Mouse (Mus musculus) hindbrain, embryonic 11.5 days (tissue): ENCODE results near the gene Mcf2l. TPM values are rescaled to one million over a fixed set of nuclear protein-coding genes. Genes with fewer than 3 reads are reported as not detected.

Experiments used
- ATAC-seq: fragments of 200-750 bp; cut with Nextera tagmentation; 2 replicates; pipeline ENCODE4 v1.8.0; 2017; ENCODE audit warnings: mild to moderate bottlenecking, moderate TSS enrichment, moderate library complexity; ENCODE audit not compliant: low FRiP score
- DNase-seq: peaks from one replicate; pipeline ENCODE4 v3.0.0-alpha.2; 2015; ENCODE audit warnings: low spot score
- H3K27ac ChIP-seq: fragments of 300-500 bp; sonication (generic); 2 replicates; pipeline ENCODE4 v1.5.1; 2014; ENCODE audit warnings: mild to moderate bottlenecking, low read depth, low read length
- H3K27me3 ChIP-seq: fragments of 300-500 bp; sonication (generic); 2 replicates; pipeline ENCODE4 v1.6.1; 2014; ENCODE audit warnings: mild to moderate bottlenecking, low read length, moderate library complexity, mixed read lengths; ENCODE audit not compliant: control insufficient read depth, insufficient read depth
- H3K36me3 ChIP-seq: fragments of 300-500 bp; sonication (generic); 2 replicates; pipeline ENCODE4 v1.6.1; 2014; ENCODE audit warnings: mild to moderate bottlenecking, low read length, moderate library complexity, mixed read lengths; ENCODE audit not compliant: control insufficient read depth, insufficient read depth
- H3K4me1 ChIP-seq: fragments of 300-500 bp; sonication (generic); replicated peaks from 2 replicates; pipeline ENCODE4 v1.6.1; 2014; ENCODE audit warnings: low read length, mixed read lengths; ENCODE audit not compliant: control insufficient read depth, insufficient read depth
- H3K4me2 ChIP-seq: fragments of 300-500 bp; sonication (generic); replicated peaks from 2 replicates; pipeline ENCODE4 v1.6.1; 2014; ENCODE audit warnings: mild to moderate bottlenecking, low read depth, low read length
- H3K4me3 ChIP-seq: fragments of 300-500 bp; sonication (generic); 2 replicates; pipeline ENCODE4 v1.5.1; 2014; ENCODE audit warnings: low read depth, low read length
- H3K9ac ChIP-seq: fragments of 300-500 bp; sonication (generic); 2 replicates; pipeline ENCODE4 v1.6.1; 2014; ENCODE audit warnings: low read depth, low read length
- H3K9me3 ChIP-seq: fragments of 300-500 bp; sonication (generic); 2 replicates; pipeline ENCODE4 v1.6.1; 2016; ENCODE audit warnings: low read length; ENCODE audit not compliant: control insufficient read depth
- WGBS: fragments of 180-500 bp; shearing (Covaris S2); extraction: QIAGEN DNeasy Blood & Tissue Kit; methylation state at CpG from one replicate; pipeline ENCODE4 v1.1.7; 2014; 5-methylcytosine and 5-hydroxymethylcytosine counted together
- polyA plus RNA-seq: library from polyadenylated mRNA; unstranded; fragments of >200 nt; fragmentation: Nextera tagmentation; extraction: Ambion mirVana; gene quantifications from 2 replicates; pipeline ENCODE4 v1.2.1, GENCODE M21; 2014

Gene Mcf2l
- polyA plus RNA-seq, 1 experiment from 2014 or later, result 54.4 TPM

DNA sequence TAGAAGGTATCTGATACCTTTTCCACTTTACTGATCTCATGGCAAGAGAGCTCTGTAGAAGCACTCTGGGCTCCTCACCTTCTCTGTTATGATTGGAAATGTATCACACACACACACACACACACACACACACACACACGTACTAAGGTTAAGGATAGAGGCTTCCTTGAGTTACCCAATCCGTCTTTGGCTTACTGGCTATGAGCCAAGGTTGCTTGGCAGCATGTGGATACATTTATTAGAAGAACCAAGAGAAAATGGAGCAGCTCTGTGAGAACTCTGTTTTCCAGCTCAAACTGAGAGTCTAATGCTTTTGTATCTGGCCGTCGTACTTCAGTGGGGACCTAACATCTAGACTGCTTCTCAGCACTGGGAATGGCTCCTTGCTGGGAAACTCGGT lies 121.9 kb downstream of the Mcf2l start:
- Histone ChIP-seq H3K9me3 (no peaks in the 10 kb centered on the region), H3K36me3 (peaks cover 5% of the 10 kb centered on the region; the same call in 1 of the 2 replicates), H3K4me1 (no peaks in the 10 kb centered on the region), H3K27me3 (no peaks in the 10 kb centered on the region), H3K9ac (no peak overlapping the region), H3K27ac (no peak overlapping the region), H3K4me3 (no peak overlapping the region), H3K4me2 (no peak overlapping the region)
- DNase-seq (no peak), ATAC-seq (no peak)
- WGBS, result 80% methylated on average over 5 of the region's 5 CpGs

DNA sequence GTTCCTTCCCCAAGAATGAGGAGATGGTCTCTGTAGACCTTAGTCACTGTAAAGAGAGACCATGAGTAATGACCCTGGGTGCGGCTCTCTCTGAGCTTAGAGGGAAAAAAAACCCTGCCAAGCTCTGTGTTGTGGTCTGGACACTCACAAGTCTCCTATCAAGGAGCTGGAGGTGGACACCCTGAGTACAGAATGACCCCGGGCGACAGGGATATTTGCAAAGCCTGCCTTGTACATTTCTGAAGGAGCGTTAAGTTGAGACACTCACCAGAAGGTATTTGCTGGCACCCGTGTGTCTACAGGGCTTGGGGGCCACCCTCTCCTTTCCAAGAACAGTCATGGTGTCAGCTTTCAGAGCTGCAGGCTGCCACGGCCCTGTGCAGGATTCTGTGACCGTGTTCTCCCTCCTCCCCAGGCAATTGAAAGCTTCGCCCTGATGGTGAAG lies 123.2 kb downstream of the Mcf2l start:
- no peaks in the 10 kb centered on the region for H3K27me3 ChIP-seq
- H3K36me3 ChIP-seq, result peaks cover 11% of the 10 kb centered on the region
- H3K4me1 ChIP-seq, result no peaks in the 10 kb centered on the region
- H3K9me3 ChIP-seq, result no peaks in the 10 kb centered on the region
- H3K4me3 ChIP-seq, result no peak overlapping the region
- ATAC-seq (no peak), DNase-seq (peak; percentile 9)
- no peak overlapping the region for H3K27ac ChIP-seq
- WGBS, result 62% methylated on average over 8 of the region's 8 CpGs
- no peak overlapping the region for H3K9ac ChIP-seq
- no peak overlapping the region for H3K4me2 ChIP-seq

DNA sequence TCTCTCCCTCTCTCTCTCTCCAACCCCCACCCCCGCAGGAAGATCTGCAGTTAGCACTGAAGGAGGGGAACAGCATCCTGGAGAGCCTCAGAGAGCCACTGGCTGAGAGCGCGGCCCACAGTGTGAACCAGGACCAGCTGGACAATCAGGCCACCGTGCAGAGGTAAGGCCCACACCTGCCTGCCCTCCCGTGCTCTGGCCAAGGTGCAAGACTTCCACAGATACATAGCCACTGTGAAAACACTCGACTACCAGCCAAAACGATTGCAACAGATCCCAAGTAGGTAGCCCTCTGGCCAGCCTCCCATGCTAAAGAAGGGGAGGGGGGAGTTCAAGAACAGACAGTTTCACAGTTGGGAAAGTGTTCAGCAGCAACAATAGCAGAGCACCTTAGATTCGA lies 124.7 kb downstream of the Mcf2l start:
- Histone ChIP-seq H3K4me2 (no peak overlapping the region), H3K27ac (no peak overlapping the region), H3K9me3 (no peaks in the 10 kb centered on the region), H3K4me1 (no peaks in the 10 kb centered on the region), H3K4me3 (no peak overlapping the region), H3K9ac (no peak overlapping the region), H3K36me3 (peaks cover 13% of the 10 kb centered on the region), H3K27me3 (no peaks in the 10 kb centered on the region)
- no peak for ATAC-seq
- WGBS, result 84% methylated on average over 8 of the region's 8 CpGs
- no peak for DNase-seq

DNA sequence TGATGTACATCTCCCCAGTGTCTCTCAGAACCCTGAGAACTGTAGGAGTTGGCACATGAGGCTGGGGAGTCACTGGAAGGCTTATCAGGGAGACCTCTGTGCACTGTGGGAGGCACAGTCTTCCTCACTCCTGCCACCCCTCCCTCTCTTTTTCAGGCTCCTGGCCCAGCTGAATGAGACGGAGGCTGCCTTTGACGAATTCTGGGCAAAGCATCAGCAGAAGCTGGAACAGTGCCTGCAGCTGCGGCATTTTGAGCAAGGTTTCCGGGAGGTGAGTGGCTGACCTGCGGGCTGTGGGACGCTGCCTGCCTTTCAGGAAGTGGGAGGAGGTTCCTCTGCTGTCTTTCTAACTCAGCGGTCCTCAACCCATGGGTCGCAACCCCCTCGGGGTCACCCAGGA lies 126.2 kb downstream of the Mcf2l start:
- peaks cover 16% of the 10 kb centered on the region for H3K36me3 ChIP-seq
- no peaks in the 10 kb centered on the region for H3K4me1 ChIP-seq
- H3K9me3 ChIP-seq, result no peaks in the 10 kb centered on the region
- no peak for ATAC-seq
- DNase-seq, result no peak
- no peak overlapping the region for H3K4me3 ChIP-seq
- H3K4me2 ChIP-seq, result no peak overlapping the region
- no peaks in the 10 kb centered on the region for H3K27me3 ChIP-seq
- no peak overlapping the region for H3K9ac ChIP-seq
- 91% methylated on average over 9 of the region's 9 CpGs for WGBS
- no peak overlapping the region for H3K27ac ChIP-seq

DNA sequence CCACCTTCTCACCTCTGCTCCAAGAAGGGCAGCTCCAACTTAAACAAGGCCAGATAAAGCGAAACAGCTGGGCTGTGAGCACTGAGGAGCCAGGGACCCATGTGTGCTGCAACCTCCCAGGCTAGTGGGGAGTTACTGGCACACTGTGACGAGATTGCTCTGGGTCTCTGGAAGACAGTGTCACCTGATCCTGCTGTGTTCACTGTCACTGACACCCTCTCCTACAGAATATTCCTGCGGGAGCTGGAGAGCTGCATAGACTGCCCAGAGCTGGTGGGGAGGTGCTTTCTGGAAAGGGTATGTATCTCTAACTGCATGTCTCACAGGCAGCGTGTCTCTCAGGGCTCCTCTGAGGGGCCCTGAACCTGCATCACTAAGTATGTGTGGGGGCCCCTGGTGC lies 133.9 kb downstream of the Mcf2l start:
- Histone ChIP-seq H3K9me3 (0 out of 2 replicates have a peak, but pooled peaks cover 3% of the 10 kb centered on the region), H3K9ac (no peak overlapping the region), H3K4me1 (no peaks in the 10 kb centered on the region), H3K27ac (no peak overlapping the region), H3K36me3 (peaks cover 18% of the 10 kb centered on the region), H3K27me3 (no peaks in the 10 kb centered on the region), H3K4me3 (no peak overlapping the region), H3K4me2 (no peak overlapping the region)
- no peak for DNase-seq
- WGBS, result 74% methylated on average over 4 of the region's 4 CpGs
- no peak for ATAC-seq

DNA sequence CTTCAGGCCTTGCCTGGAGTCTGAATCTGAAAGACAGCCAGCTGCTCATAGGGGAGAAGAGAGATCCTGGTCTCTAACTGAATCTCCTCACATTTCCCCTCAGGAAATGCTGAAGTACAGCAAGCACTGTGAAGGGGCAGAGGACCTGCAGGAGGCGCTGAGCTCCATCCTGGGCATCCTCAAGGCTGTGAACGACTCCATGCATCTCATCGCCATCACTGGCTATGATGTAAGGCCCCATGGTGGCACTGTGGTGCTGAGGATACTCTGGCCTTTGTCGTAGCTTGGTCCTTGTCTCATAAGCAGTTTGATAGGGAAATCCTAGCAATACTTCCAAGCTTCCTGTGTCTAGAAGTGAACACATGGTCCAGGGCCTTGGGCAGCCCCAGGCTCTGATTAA lies 136.7 kb downstream of the Mcf2l start:
- H3K9ac ChIP-seq, result no peak overlapping the region
- H3K9me3 ChIP-seq, result 0 out of 2 replicates have a peak, but pooled peaks cover 3% of the 10 kb centered on the region
- ATAC-seq (no peak), DNase-seq (no peak)
- no peak overlapping the region for H3K27ac ChIP-seq
- WGBS, result 58% methylated on average over 4 of the region's 4 CpGs
- no peak overlapping the region for H3K4me2 ChIP-seq
- no peak overlapping the region for H3K4me3 ChIP-seq
- H3K4me1 ChIP-seq, result no peaks in the 10 kb centered on the region
- H3K36me3 ChIP-seq, result peaks cover 9% of the 10 kb centered on the region
- no peaks in the 10 kb centered on the region for H3K27me3 ChIP-seq

DNA sequence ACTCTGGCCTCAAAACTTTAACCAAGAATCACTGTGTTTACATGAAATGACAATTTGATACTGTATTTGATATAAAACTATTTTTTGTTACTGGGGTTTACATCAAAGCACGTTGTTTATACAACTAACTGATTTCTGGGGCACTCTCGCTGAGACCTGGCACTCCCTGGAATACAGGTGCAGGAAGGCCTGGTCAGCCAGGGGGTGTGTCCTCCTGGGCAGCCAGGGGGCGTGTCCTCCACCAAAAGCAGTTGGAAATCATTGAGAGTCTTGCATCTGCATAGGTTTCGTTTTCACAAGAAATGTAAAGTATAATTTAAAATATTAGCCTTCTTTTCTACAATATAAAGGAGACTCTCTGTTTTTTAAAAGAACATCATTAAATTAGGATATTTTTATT lies 146.0 kb downstream of the Mcf2l start:
- Histone ChIP-seq H3K4me3 (no peak overlapping the region), H3K4me2 (no peak overlapping the region), H3K9me3 (no peaks in the 10 kb centered on the region), H3K9ac (no peak overlapping the region), H3K27me3 (no peaks in the 10 kb centered on the region), H3K4me1 (no peaks in the 10 kb centered on the region), H3K27ac (no peak overlapping the region), H3K36me3 (no peaks in the 10 kb centered on the region)
- ATAC-seq, result no peak
- DNase-seq, result no peak
- 65% methylated on average over 4 of the region's 4 CpGs for WGBS

DNA sequence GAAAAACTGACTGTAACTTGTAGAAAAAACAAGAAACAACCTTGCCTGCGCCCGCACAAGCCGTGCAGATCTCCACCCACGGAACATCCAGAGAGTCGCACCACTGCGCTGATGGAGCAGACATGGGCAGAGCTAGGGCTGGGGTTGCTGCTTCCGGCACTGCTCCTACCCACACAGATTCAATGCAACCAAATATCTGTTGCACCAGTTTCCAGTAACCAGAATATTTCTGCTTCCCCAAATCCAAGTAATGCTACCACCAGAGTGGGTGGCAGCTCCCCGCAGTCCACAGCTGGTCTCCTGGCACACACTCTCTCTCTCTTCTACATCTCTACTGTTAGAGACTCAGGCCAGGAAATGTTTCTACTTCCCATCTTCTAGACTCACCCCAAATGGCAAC lies 148.2 kb downstream of the Mcf2l start:
- no peaks in the 10 kb centered on the region for H3K9me3 ChIP-seq
- 88% methylated on average over 8 of the region's 8 CpGs for WGBS
- H3K36me3 ChIP-seq, result no peaks in the 10 kb centered on the region
- no peak overlapping the region for H3K4me3 ChIP-seq
- no peak overlapping the region for H3K9ac ChIP-seq
- no peak overlapping the region for H3K27ac ChIP-seq
- no peak for ATAC-seq
- DNase-seq, result no peak
- H3K4me2 ChIP-seq, result no peak overlapping the region
- no peaks in the 10 kb centered on the region for H3K27me3 ChIP-seq
- no peaks in the 10 kb centered on the region for H3K4me1 ChIP-seq

DNA sequence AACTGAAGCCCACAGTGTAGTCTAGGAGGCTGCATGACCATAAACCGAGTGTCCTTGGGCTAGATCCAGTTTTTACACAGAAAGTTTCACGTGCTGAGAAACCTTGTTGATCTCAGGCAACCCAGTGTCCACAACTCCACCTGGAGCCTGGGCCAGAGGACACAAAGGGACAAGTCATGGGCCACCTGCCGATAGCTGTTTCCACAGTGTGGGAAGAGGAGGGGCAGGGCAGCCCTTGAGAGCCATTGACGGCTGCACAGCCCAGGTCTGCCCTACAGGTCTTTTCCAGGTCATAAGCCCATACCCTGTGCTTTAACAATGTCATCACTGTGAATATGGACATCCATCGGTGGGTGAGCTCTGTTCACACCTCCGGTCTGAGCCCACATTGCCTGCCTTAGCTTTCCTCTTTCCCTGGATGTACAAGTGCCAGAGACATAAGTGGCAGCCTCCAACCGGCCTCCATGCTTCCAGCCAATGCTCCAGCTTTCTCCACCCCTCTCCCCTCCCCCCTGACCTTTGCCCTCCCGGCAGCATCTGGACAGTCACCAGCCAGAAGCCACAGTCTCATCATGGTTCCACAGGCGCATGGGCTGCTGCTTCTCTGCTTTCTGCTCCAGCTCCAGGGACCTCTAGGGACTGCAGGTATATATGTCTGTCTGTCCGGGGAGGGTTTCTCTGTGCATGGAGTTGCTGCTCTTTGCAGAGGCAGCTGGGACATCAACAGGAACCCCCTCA lies 152.1 kb downstream of the Mcf2l start, which contains the start of gene F7:
Gene F7 (plus strand): TSS at position 548 of the 738 bp plus-strand sequence.
- no peaks in the 10 kb centered on the region for H3K27me3 ChIP-seq
- H3K27ac ChIP-seq, result no peak within 1 kb of the TSS
- 64% methylated on average over 10 of the region's 10 CpGs for WGBS
- ATAC-seq (no peak), DNase-seq (peak; percentile 30)
- H3K9me3 ChIP-seq, result no peaks in the 10 kb centered on the region
- no peaks in the 10 kb centered on the region for H3K36me3 ChIP-seq
- no peaks in the 10 kb centered on the region for H3K4me1 ChIP-seq
- no peak within 1 kb of the TSS for H3K4me3 ChIP-seq
- H3K4me2 ChIP-seq, result no peak within 1 kb of the TSS
- H3K9ac ChIP-seq, result no peak within 1 kb of the TSS
